Mouse (Mus musculus) heart, postnatal 0 days (tissue): ENCODE data around the gene Slc22a23. TPM values are rescaled to one million over a fixed set of nuclear protein-coding genes. Genes with fewer than 3 reads are reported as not detected.

Experiments
- ATAC-seq: fragments of 200-750 bp; cut with Nextera tagmentation; 2 replicates; pipeline ENCODE4 v1.8.0; 2017; ENCODE audit warnings: low read depth, moderate number of reproducible peaks, moderate library complexity; ENCODE audit not compliant: insufficient read depth
- DNase-seq: peaks from one replicate; pipeline ENCODE4 v3.0.0-alpha.2; 2016; ENCODE audit warnings: low spot score
- H3K27ac ChIP-seq: fragments of 300-500 bp; sonication (generic); 2 replicates; pipeline ENCODE4 v1.5.1; 2014; ENCODE audit warnings: low read depth, mild to moderate bottlenecking
- H3K27me3 ChIP-seq: fragments of 300-500 bp; sonication (generic); 2 replicates; pipeline ENCODE4 v1.6.1; 2014; ENCODE audit warnings: low read length, mixed read lengths; ENCODE audit not compliant: control insufficient read depth, insufficient read depth
- H3K36me3 ChIP-seq: fragments of 300-500 bp; sonication (generic); replicated peaks from 2 replicates; pipeline ENCODE4 v1.6.1; 2014; ENCODE audit warnings: low read length, mixed read lengths; ENCODE audit not compliant: control insufficient read depth, insufficient read depth
- H3K4me1 ChIP-seq: fragments of 300-500 bp; sonication (generic); 2 replicates; pipeline ENCODE4 v1.6.1; 2014; ENCODE audit warnings: antibody characterized with exemption; ENCODE audit not compliant: control insufficient read depth, insufficient read depth
- H3K4me2 ChIP-seq: fragments of 300-500 bp; sonication (generic); 2 replicates; pipeline ENCODE4 v1.6.1; 2014; ENCODE audit warnings: low read depth, mild to moderate bottlenecking, low read length, moderate library complexity
- H3K4me3 ChIP-seq: fragments of 300-500 bp; sonication (generic); 2 replicates; pipeline ENCODE4 v1.5.1; 2014; ENCODE audit warnings: low read depth, low read length
- H3K9ac ChIP-seq: fragments of 300-500 bp; sonication (generic); replicated peaks from 2 replicates; pipeline ENCODE4 v1.6.1; 2014; ENCODE audit warnings: low read depth, low read length, mixed read lengths
- H3K9me3 ChIP-seq: fragments of 300-500 bp; sonication (generic); replicated peaks from 2 replicates; pipeline ENCODE4 v1.6.1; 2016; ENCODE audit warnings: low read length; ENCODE audit not compliant: control insufficient read depth
- CTCF ChIP-seq: IDR thresholded peaks from 2 replicates; pipeline ENCODE4 v1.5.1; 2016; ENCODE audit warnings: antibody characterized with exemption, control low read depth, low read depth
- EP300 ChIP-seq: IDR thresholded peaks from 2 replicates; pipeline ENCODE4 v1.6.1; 2016; ENCODE audit warnings: antibody characterized with exemption, low read depth
- WGBS: fragments of 180-500 bp; shearing (Covaris S2); extraction: QIAGEN DNeasy Blood & Tissue Kit; methylation state at CpG from one replicate; pipeline ENCODE4 v1.1.7; 2014; 5-methylcytosine and 5-hydroxymethylcytosine counted together
- polyA plus RNA-seq: library from polyadenylated mRNA; unstranded; fragments of >200 nt; fragmentation: Nextera tagmentation; extraction: Ambion mirVana; gene quantifications from 2 replicates; pipeline ENCODE4 v1.2.1, GENCODE M21; 2015
- total RNA-seq: library from RNA; depleted of rRNA; stranded (reverse); fragments of >200 nt; gene quantifications from 2 replicates; pipeline ENCODE4 v1.2.3, GENCODE M21; 2014; ENCODE audit warnings: low replicate concordance

The Slc22a23 gene
- total and polyA plus RNA-seq, 2 experiments from 2014 or later, result 1.4 to 13.9 TPM

DNA sequence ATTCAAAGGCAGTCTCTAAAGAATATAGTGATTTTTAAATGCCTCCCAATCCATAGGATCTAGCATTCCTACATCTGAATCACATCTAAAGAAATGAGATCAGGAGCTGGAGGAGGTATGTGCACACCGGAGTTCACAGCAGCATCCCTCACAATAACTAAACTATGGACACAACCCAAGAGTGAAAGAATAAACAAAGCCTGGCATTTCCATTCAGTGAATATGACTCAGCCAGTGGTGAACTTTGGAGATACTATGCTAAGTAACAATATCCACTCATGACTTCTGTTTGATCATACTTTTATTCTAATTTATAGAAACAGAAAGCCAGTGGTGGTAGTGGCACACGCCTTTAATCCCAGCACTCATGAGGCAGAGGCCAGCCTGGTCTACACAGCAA, 67.4 kb downstream of the Slc22a23 start:
- DNase-seq (no peak), ATAC-seq (no peak)
- no peak overlapping the region for H3K4me3 ChIP-seq
- no peaks in the 10 kb centered on the region for H3K27me3 ChIP-seq
- H3K9ac ChIP-seq, result no peak overlapping the region
- WGBS, result 81% methylated on average over 2 of the region's 2 CpGs
- no peaks in the 10 kb centered on the region for H3K4me1 ChIP-seq
- no peaks in the 10 kb centered on the region for H3K9me3 ChIP-seq
- TF ChIP-seq CTCF (no peak), EP300 (no peak)
- no peak overlapping the region for H3K4me2 ChIP-seq
- no peak overlapping the region for H3K27ac ChIP-seq
- H3K36me3 ChIP-seq, result no peaks in the 10 kb centered on the region

DNA sequence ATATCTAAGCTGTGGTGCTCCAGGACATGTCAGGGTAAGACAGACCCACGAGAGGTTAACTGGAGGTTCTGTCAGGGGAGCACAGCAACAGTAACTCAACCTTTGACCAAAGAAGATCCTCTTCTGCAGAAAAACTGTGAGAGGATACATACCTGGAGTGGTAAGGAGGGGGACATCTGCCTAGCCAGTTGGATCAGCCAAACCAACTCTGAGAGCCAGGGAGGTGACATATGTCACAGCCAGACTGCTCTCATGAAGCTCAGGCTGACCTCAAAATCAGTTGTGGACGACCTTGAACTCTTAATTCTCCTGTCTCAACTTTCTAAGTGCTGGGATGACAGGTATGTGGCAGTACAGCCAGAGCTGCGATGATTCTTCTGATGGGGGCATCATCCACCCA, 68.0 kb downstream of the Slc22a23 start:
- Histone ChIP-seq H3K4me1 (no peaks in the 10 kb centered on the region), H3K4me3 (no peak overlapping the region), H3K9me3 (no peaks in the 10 kb centered on the region), H3K9ac (no peak overlapping the region), H3K4me2 (no peak overlapping the region), H3K36me3 (no peaks in the 10 kb centered on the region), H3K27me3 (no peaks in the 10 kb centered on the region), H3K27ac (no peak overlapping the region)
- peak; percentile 30; the same call in 1 of the 2 replicates for ATAC-seq
- TF ChIP-seq CTCF (no peak), EP300 (no peak)
- DNase-seq, result no peak
- 39% methylated on average over 3 of the region's 3 CpGs for WGBS

DNA sequence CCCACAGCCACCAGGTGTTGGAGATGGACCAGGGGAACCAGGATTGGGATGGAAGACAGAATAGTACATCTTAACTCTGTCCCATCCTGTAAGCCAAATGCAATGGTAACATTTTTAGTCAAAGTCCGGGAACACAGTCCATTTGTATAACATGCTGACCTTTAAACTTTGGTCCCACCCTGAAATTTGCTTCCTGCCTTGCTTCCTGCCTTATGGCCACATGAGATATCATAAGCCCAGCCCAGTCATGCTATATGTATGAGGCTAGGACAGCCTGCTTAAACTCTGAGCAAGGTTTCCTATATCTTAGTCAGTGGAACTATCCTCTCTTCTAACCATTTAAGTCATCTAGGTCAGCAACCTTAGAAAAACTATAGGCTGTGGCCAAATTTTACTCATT, 70.1 kb downstream of the Slc22a23 start:
- DNase-seq (no peak), ATAC-seq (no peak)
- H3K4me3 ChIP-seq, result no peak overlapping the region
- no peaks in the 10 kb centered on the region for H3K36me3 ChIP-seq
- H3K9ac ChIP-seq, result no peak overlapping the region
- H3K4me2 ChIP-seq, result no peak overlapping the region
- no peak overlapping the region for H3K27ac ChIP-seq
- WGBS, result 62% methylated on average over 1 of the region's 1 CpGs
- no peak for TF ChIP-seq CTCF
- TF ChIP-seq EP300, result no peak
- no peaks in the 10 kb centered on the region for H3K4me1 ChIP-seq
- H3K9me3 ChIP-seq, result no peaks in the 10 kb centered on the region
- no peaks in the 10 kb centered on the region for H3K27me3 ChIP-seq

DNA sequence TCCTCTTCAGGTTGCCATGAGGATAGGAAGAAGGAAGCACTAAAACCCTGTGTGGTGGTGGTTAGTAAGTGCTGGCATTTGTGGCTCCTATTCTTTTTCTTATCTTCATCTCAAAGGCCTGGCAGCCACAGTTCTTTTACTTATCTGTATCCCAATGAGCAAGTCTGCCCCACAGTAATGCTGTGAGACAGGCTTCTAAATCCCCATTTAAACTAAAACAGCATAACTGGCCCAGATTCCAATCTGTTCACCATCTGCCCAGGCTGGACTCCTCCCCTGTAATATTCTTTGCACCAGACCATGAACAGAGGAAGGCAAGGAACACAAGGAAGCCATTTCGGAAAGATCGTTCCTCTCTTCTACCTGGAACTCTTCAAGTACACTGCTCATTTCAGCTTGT, 70.6 kb downstream of the Slc22a23 start:
- Histone ChIP-seq H3K9me3 (no peaks in the 10 kb centered on the region), H3K36me3 (no peaks in the 10 kb centered on the region), H3K4me2 (no peak overlapping the region), H3K27me3 (no peaks in the 10 kb centered on the region), H3K4me1 (no peaks in the 10 kb centered on the region), H3K27ac (no peak overlapping the region), H3K9ac (no peak overlapping the region), H3K4me3 (no peak overlapping the region)
- no peak for DNase-seq
- 93% methylated on average over 2 of the region's 2 CpGs for WGBS
- TF ChIP-seq CTCF (no peak), EP300 (no peak)
- ATAC-seq, result no peak

DNA sequence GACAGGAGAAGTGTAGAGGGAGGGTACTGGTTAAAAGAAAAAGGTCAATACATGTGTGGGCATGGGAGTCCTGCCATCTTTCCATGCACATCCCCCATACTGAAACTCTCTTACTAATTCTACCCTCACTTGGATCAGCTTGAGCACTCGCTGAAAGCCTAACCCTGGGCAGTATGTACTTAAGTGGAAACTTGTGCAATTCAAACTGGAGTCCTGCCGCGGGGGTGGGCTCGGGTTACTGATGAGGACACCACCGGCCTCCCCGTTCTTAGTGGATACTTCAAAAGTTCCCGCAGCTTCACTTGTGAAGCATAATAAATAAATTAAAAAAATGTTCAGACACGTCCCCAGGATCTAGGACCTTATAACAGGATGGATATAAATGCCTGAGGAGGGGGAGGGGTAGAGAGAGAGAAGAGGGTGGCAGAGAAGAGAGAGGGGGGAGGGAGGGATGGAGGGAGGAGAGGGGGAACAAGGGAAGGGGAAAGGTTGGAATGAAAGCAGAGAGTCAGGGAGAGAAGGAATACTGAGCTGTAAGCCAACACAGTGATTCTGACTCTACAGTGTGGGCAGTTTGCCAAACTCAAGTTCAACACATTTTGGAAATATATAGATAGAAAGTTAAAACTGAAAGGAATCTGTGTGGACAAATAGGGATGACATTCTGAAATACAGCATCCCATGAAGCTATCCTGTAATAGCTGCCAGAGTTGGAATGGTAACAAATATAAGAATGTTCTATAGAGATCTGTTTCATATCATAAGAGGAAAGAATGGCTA, 72.5 kb downstream of the Slc22a23 start:
- H3K9me3 ChIP-seq, result no peaks in the 10 kb centered on the region
- no peaks in the 10 kb centered on the region for H3K27me3 ChIP-seq
- WGBS, result 27% methylated on average over 8 of the region's 8 CpGs
- no peak overlapping the region for H3K4me3 ChIP-seq
- H3K9ac ChIP-seq, result no peak overlapping the region
- H3K36me3 ChIP-seq, result no peaks in the 10 kb centered on the region
- no peaks in the 10 kb centered on the region for H3K4me1 ChIP-seq
- H3K27ac ChIP-seq, result no peak overlapping the region
- H3K4me2 ChIP-seq, result no peak overlapping the region
- no peak for DNase-seq
- TF ChIP-seq CTCF (no peak), EP300 (no peak)
- ATAC-seq, result no peak

DNA sequence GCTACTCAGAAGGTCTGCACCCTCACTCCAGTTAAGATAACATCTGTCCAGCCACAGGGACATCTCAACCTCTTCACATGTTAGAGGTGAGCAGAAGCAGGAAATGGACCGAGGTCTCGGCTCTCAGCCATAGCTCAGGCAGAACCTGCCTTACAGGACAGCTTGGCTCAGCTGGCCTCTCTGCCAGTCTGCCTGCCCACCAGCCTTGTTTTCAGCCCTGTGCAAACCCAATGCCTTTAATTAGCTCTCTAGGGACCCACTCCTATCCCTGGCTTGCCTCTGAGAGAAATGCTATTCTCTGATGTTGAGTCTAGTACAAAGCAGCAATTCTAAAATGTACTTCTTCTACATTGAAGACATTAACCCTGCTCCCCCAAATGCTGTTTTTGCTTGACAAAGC, 73.3 kb downstream of the Slc22a23 start:
- DNase-seq (no peak), ATAC-seq (no peak)
- H3K27ac ChIP-seq, result no peak overlapping the region
- no peak overlapping the region for H3K9ac ChIP-seq
- H3K4me1 ChIP-seq, result no peaks in the 10 kb centered on the region
- no peak overlapping the region for H3K4me3 ChIP-seq
- WGBS, result 64% methylated on average over 2 of the region's 2 CpGs
- H3K9me3 ChIP-seq, result no peaks in the 10 kb centered on the region
- no peak for TF ChIP-seq EP300
- no peak for TF ChIP-seq CTCF
- H3K36me3 ChIP-seq, result no peaks in the 10 kb centered on the region
- no peak overlapping the region for H3K4me2 ChIP-seq
- no peaks in the 10 kb centered on the region for H3K27me3 ChIP-seq
